Mouse (Mus musculus) heart, adult 2 months (tissue): Measurements from ENCODE around the gene Actl11. TPM values are rescaled to one million over a fixed set of nuclear protein-coding genes. Genes with fewer than 3 reads are reported as not detected.

ENCODE experiments used
- DNase-seq, 2 experiments: peaks; one replicate each; pipeline ENCODE4 v3.0.0; 2021
- H3K27ac ChIP-seq: fragments of 200-600 bp; 2 replicates; pipeline ENCODE4 v1.8.1; 2022
- H3K27me3 ChIP-seq: fragments of 200-500 bp; 2 replicates; pipeline ENCODE4 v1.6.1; 2012; ENCODE audit warnings: mild to moderate bottlenecking, low read length, inconsistent platforms, mixed read lengths; ENCODE audit not compliant: control insufficient read depth, insufficient read depth
- H3K36me3 ChIP-seq: fragments of 200-500 bp; 2 replicates; pipeline ENCODE4 v1.6.1; 2012; ENCODE audit warnings: low read length, inconsistent platforms; ENCODE audit not compliant: control insufficient read depth, insufficient read depth
- H3K4me1 ChIP-seq: fragments of 200-500 bp; 2 replicates; pipeline ENCODE4 v1.6.1; 2011; ENCODE audit warnings: low read length; ENCODE audit not compliant: control insufficient read depth, insufficient read depth
- H3K4me3 ChIP-seq: fragments of 200-600 bp; 2 replicates; pipeline ENCODE4 v1.8.1; 2022
- H3K79me2 ChIP-seq: fragments of 200-500 bp; replicated peaks from 2 replicates; pipeline ENCODE4 v1.6.1; 2012; ENCODE audit warnings: mild to moderate bottlenecking, inconsistent platforms, low read length, moderate library complexity, mixed read lengths; ENCODE audit not compliant: control insufficient read depth, insufficient read depth
- H3K9ac ChIP-seq: fragments of 200-500 bp; 2 replicates; pipeline ENCODE4 v1.6.1; 2012; ENCODE audit warnings: low read depth, mild to moderate bottlenecking, control low read depth, inconsistent platforms, low read length, mixed read lengths
- CTCF ChIP-seq: fragments of 200-600 bp; IDR thresholded peaks from 2 replicates; pipeline ENCODE4 v1.8.1; 2022; ENCODE audit warnings: antibody characterized with exemption, mild to moderate bottlenecking, moderate library complexity
- EP300 ChIP-seq: fragments of 200-500 bp; IDR thresholded peaks from 2 replicates; pipeline ENCODE4 v1.6.1; 2011; ENCODE audit warnings: low read depth, low read length, control low read depth; ENCODE audit not compliant: insufficient read depth
- POLR2A ChIP-seq: fragments of 200-500 bp; IDR thresholded peaks from 2 replicates; pipeline ENCODE4 v1.6.1; 2011; ENCODE audit warnings: mild to moderate bottlenecking, low read depth, low read length, control low read depth; ENCODE audit not compliant: insufficient read depth
- WGBS: fragments of 180-500 bp; shearing (Covaris S2); methylation state at CpG from one replicate; pipeline ENCODE4 v1.1.7; 2018; 5-methylcytosine and 5-hydroxymethylcytosine counted together
- intact Hi-C: fragments of 180-260 bp; cut with DNase I; formaldehyde crosslinking; loops from one replicate; pipeline ENCODE4 v1.15.1; 2025
- polyA plus RNA-seq: library from polyadenylated mRNA; depleted of rRNA; stranded (reverse); fragments of >200 nt; gene quantifications from 2 replicates; pipeline ENCODE4 v1.2.3, GENCODE M21; 2012
- total RNA-seq, 2 experiments: library from RNA; stranded (reverse); gene quantifications; 2 replicates each; pipeline ENCODE4 v1.2.3; 2021

The Actl11 gene
- total and polyA plus RNA-seq, 3 experiments = 0.14 TPM; not detected in 2

GRCm38 (mm10) chr9:107917895-107918608 lies 10.2 kb upstream of the Actl11 start:
- intact Hi-C loops = no loop called here
- Histone ChIP-seq H3K9ac (no peak overlapping the region), H3K27me3 (no peaks in the 10 kb centered on the region), H3K27ac (no peak overlapping the region), H3K36me3 (no peaks in the 10 kb centered on the region), H3K79me2 (no peaks in the 10 kb centered on the region), H3K4me1 (no peaks in the 10 kb centered on the region), H3K4me3 (no peak overlapping the region)
- WGBS = 46% methylated on average over 13 of the region's 13 CpGs
- TF ChIP-seq CTCF (no peak), POLR2A (no peak), EP300 (no peak)
- no peak for DNase-seq

- peaks cover 1% of the 10 kb centered on the region; the same call in 1 of the 2 replicates for H3K4me1 ChIP-seq
- H3K36me3 ChIP-seq = no peaks in the 10 kb centered on the region
- WGBS = 82% methylated on average over 6 of the region's 6 CpGs
- no peaks in the 10 kb centered on the region for H3K27me3 ChIP-seq
- TF ChIP-seq POLR2A = no peak
- TF ChIP-seq CTCF = no peak
- no peak for TF ChIP-seq EP300
- H3K79me2 ChIP-seq = no peaks in the 10 kb centered on the region
- DNase-seq = no peak
- no peak overlapping the region for H3K27ac ChIP-seq
- intact Hi-C loops = no loop called here
- H3K4me3 ChIP-seq = no peak overlapping the region
- H3K9ac ChIP-seq = no peak overlapping the region
Observed at GRCm38 (mm10) chr9:107918884-107919283, 9.4 kb upstream of the Actl11 start.

GRCm38 (mm10) chr9:107919441-107919840 lies 8.8 kb upstream of the Actl11 start:
- H3K36me3 ChIP-seq = no peaks in the 10 kb centered on the region

GRCm38 (mm10) chr9:107923021-107923420 lies 5.2 kb upstream of the Actl11 start:
- H3K27me3 ChIP-seq = no peaks in the 10 kb centered on the region
- H3K27ac ChIP-seq = no peak overlapping the region
- no peak overlapping the region for H3K9ac ChIP-seq
- H3K36me3 ChIP-seq = no peaks in the 10 kb centered on the region
- H3K79me2 ChIP-seq = no peaks in the 10 kb centered on the region
- WGBS = 44% methylated on average over 7 of the region's 7 CpGs
- H3K4me3 ChIP-seq = no peak overlapping the region
- intact Hi-C loops = no loop called here
- TF ChIP-seq POLR2A (no peak), CTCF (peak; percentile 57)
- peak in 1 of 2 experiments; percentile 42 for DNase-seq
- peaks cover 4% of the 10 kb centered on the region for H3K4me1 ChIP-seq

More at GRCm38 (mm10) chr9:107919441-107919840, 8.8 kb upstream of the Actl11 start:
- Histone ChIP-seq H3K9ac (no peak overlapping the region), H3K79me2 (no peaks in the 10 kb centered on the region), H3K27me3 (no peaks in the 10 kb centered on the region), H3K4me1 (peaks cover 4% of the 10 kb centered on the region), H3K4me3 (no peak overlapping the region), H3K27ac (no peak overlapping the region)
- DNase-seq = no peak
- TF ChIP-seq CTCF = no peak
- intact Hi-C loops = no loop called here
- WGBS = 66% methylated on average over 5 of the region's 5 CpGs

- Histone ChIP-seq H3K27me3 (no peaks in the 10 kb centered on the region), H3K4me1 (peaks cover 4% of the 10 kb centered on the region), H3K36me3 (no peaks in the 10 kb centered on the region), H3K9ac (no peak overlapping the region; the same call in 1 of the 2 replicates), H3K4me3 (no peak overlapping the region), H3K27ac (peak overlapping the region; percentile 58), H3K79me2 (no peaks in the 10 kb centered on the region)
- DNase-seq = peak; percentile 62 to 74
- TF ChIP-seq EP300 (peak; percentile 76; the same call in 1 of the 2 replicates), CTCF (no peak), POLR2A (peak; percentile 55; the same call in 1 of the 2 replicates)
- intact Hi-C loops = no loop called here
- WGBS = 22% methylated on average over 6 of the region's 6 CpGs
Observed at GRCm38 (mm10) chr9:107923956-107924355, 4.3 kb upstream of the Actl11 start.

- no peak overlapping the region for H3K4me3 ChIP-seq
- WGBS = 33% methylated on average over 3 of the region's 3 CpGs
Observed at GRCm38 (mm10) chr9:107925251-107925650, 3.0 kb upstream of the Actl11 start.

More at GRCm38 (mm10) chr9:107925251-107925650, 3.0 kb upstream of the Actl11 start:
- no peak for DNase-seq
- no peak for TF ChIP-seq POLR2A
- no peak for TF ChIP-seq CTCF
- TF ChIP-seq EP300 = no peak
- Histone ChIP-seq H3K27me3 (no peaks in the 10 kb centered on the region), H3K27ac (no peak overlapping the region), H3K4me1 (peaks cover 4% of the 10 kb centered on the region), H3K9ac (no peak overlapping the region), H3K36me3 (no peaks in the 10 kb centered on the region), H3K79me2 (no peaks in the 10 kb centered on the region)
- intact Hi-C loops = no loop called here
